Mouse (Mus musculus): ENCODE results near the gene Nlrc4.
"Not testable (repeated sequence)": the region's sequence is repeated elsewhere in the genome, so short reads cannot be mapped to it uniquely, and the experiment has no call there.

The Nlrc4 gene

GRCm38 (mm10) chr17:74458711-74459408 lies at the start of gene Nlrc4:
Gene Nlrc4, minus strand, starts transcription at chr17:74459142.
- no peak for DNase-seq (ENCODE audit: extremely low spot score)

- DNase-seq (ENCODE audit: extremely low spot score) = no peak
Measured at GRCm38 (mm10) chr17:74508600-74508999, 49.7 kb upstream of the Nlrc4 start.

- no peak for DNase-seq (ENCODE audit: extremely low spot score)
Measured at GRCm38 (mm10) chr17:74507934-74508333, 49.0 kb upstream of the Nlrc4 start.

GRCm38 (mm10) chr17:74501085-74501484 lies 42.1 kb upstream of the Nlrc4 start:
- no peak for DNase-seq (ENCODE audit: extremely low spot score)

- no peak for DNase-seq (ENCODE audit: extremely low spot score)
Measured at GRCm38 (mm10) chr17:74500204-74500603, 41.3 kb upstream of the Nlrc4 start.

GRCm38 (mm10) chr17:74491565-74491964 lies 32.6 kb upstream of the Nlrc4 start:
- DNase-seq (ENCODE audit: extremely low spot score) = no peak

- DNase-seq (ENCODE audit: extremely low spot score) = no peak
Measured at GRCm38 (mm10) chr17:74489901-74490220, 30.9 kb upstream of the Nlrc4 start.

GRCm38 (mm10) chr17:74489024-74489900 lies 30.3 kb upstream of the Nlrc4 start, which contains the start of gene Yipf4:
Gene Yipf4, plus strand, starts transcription at chr17:74489493.
- peak; percentile 92 for DNase-seq (ENCODE audit: extremely low spot score)

GRCm38 (mm10) chr17:74480361-74481069 lies 21.6 kb upstream of the Nlrc4 start:
- DNase-seq (ENCODE audit: extremely low spot score) = no peak

GRCm38 (mm10) chr17:74470133-74470532 lies 11.2 kb upstream of the Nlrc4 start:
- not testable (repeated sequence) for DNase-seq (ENCODE audit: extremely low spot score)

GRCm38 (mm10) chr17:74467981-74468380 lies 9.0 kb upstream of the Nlrc4 start:
- not testable (repeated sequence) for DNase-seq (ENCODE audit: extremely low spot score)

GRCm38 (mm10) chr17:74463510-74463909 lies 4.6 kb upstream of the Nlrc4 start:
- DNase-seq (ENCODE audit: extremely low spot score) = no peak

GRCm38 (mm10) chr17:74457972-74458677 lies 817 bp downstream of the Nlrc4 start:
- DNase-seq (ENCODE audit: extremely low spot score) = no peak

GRCm38 (mm10) chr17:74456825-74457224 lies 2.1 kb downstream of the Nlrc4 start:
- DNase-seq (ENCODE audit: extremely low spot score) = no peak

GRCm38 (mm10) chr17:74455426-74455825 lies 3.5 kb downstream of the Nlrc4 start:
- no peak for DNase-seq (ENCODE audit: extremely low spot score)

GRCm38 (mm10) chr17:74454660-74455059 lies 4.3 kb downstream of the Nlrc4 start:
- DNase-seq (ENCODE audit: extremely low spot score) = no peak

GRCm38 (mm10) chr17:74453928-74454327 lies 5.0 kb downstream of the Nlrc4 start:
- no peak for DNase-seq (ENCODE audit: extremely low spot score)

GRCm38 (mm10) chr17:74449776-74450175 lies 9.2 kb downstream of the Nlrc4 start:
- no peak for DNase-seq (ENCODE audit: extremely low spot score)

GRCm38 (mm10) chr17:74440486-74440885 lies 18.5 kb downstream of the Nlrc4 start:
- DNase-seq (ENCODE audit: extremely low spot score) = no peak

GRCm38 (mm10) chr17:74437762-74438161 lies 21.2 kb downstream of the Nlrc4 start:
- DNase-seq (ENCODE audit: extremely low spot score) = no peak

- DNase-seq (ENCODE audit: extremely low spot score) = no peak
Measured at GRCm38 (mm10) chr17:74432631-74433030, 26.3 kb downstream of the Nlrc4 start.

- peak; percentile 10 for DNase-seq (ENCODE audit: extremely low spot score)
Measured at GRCm38 (mm10) chr17:74431481-74431880, 27.5 kb downstream of the Nlrc4 start.
